Mouse (Mus musculus): ENCODE results near the gene Prkaa1. TPM values are rescaled to one million over a fixed set of nuclear protein-coding genes. Genes with fewer than 3 reads are reported as not detected.
"Not testable (repeated sequence)": the region's sequence is repeated elsewhere in the genome, so short reads cannot be mapped to it uniquely, and the experiment has no call there.

Gene Prkaa1
- polyA plus RNA-seq, 1 experiment from 2014 or later, result 26.0 TPM

GRCm38 (mm10) chr15:5126456-5126855, 17.2 kb upstream of the Prkaa1 start:
- DNase-seq (ENCODE audit: low spot score) (no peak), ATAC-seq (replicated peaks; ENCODE audit: low FRiP score, low TSS enrichment, low read depth) (no peak)
- H3K27ac ChIP-seq (ENCODE audit: low read depth), result no peak overlapping the region
- no peaks in the 10 kb centered on the region for H3K9me3 ChIP-seq (ENCODE audit: control insufficient read depth, low read length)
- no peak overlapping the region for H3K9ac ChIP-seq (ENCODE audit: low read length)
- peaks cover 26% of the 10 kb centered on the region for H3K36me3 ChIP-seq (ENCODE audit: control insufficient read depth, insufficient read depth, low read length)
- no peak overlapping the region for H3K4me2 ChIP-seq (ENCODE audit: low read length)
- H3K4me3 ChIP-seq (ENCODE audit: low read depth, low read length), result no peak overlapping the region
- WGBS, result 73% methylated on average over 4 of the region's 4 CpGs
- no peaks in the 10 kb centered on the region for H3K4me1 ChIP-seq (replicated peaks; ENCODE audit: control insufficient read depth, insufficient read depth, low read length)
- no peaks in the 10 kb centered on the region for H3K27me3 ChIP-seq (replicated peaks; ENCODE audit: control insufficient read depth, insufficient read depth, low read length)

GRCm38 (mm10) chr15:5127487-5127886, 16.2 kb upstream of the Prkaa1 start:
- H3K36me3 ChIP-seq (ENCODE audit: control insufficient read depth, insufficient read depth, low read length), result peaks cover 18% of the 10 kb centered on the region
- no peaks in the 10 kb centered on the region for H3K4me1 ChIP-seq (replicated peaks; ENCODE audit: control insufficient read depth, insufficient read depth, low read length)
- no peak overlapping the region for H3K9ac ChIP-seq (ENCODE audit: low read length)
- DNase-seq (ENCODE audit: low spot score) (no peak), ATAC-seq (replicated peaks; ENCODE audit: low FRiP score, low TSS enrichment, low read depth) (no peak)
- H3K9me3 ChIP-seq (ENCODE audit: control insufficient read depth, low read length), result no peaks in the 10 kb centered on the region
- H3K27ac ChIP-seq (ENCODE audit: low read depth), result no peak overlapping the region
- H3K4me2 ChIP-seq (ENCODE audit: low read length), result no peak overlapping the region
- H3K27me3 ChIP-seq (replicated peaks; ENCODE audit: control insufficient read depth, insufficient read depth, low read length), result no peaks in the 10 kb centered on the region
- 86% methylated on average over 2 of the region's 2 CpGs for WGBS
- H3K4me3 ChIP-seq (ENCODE audit: low read depth, low read length), result no peak overlapping the region

GRCm38 (mm10) chr15:5128176-5128940, 15.3 kb upstream of the Prkaa1 start:
- DNase-seq (ENCODE audit: low spot score), result no peak

GRCm38 (mm10) chr15:5129111-5129805, 14.4 kb upstream of the Prkaa1 start:
- 87% methylated on average over 12 of the region's 12 CpGs for WGBS

More at GRCm38 (mm10) chr15:5128176-5128940, 15.3 kb upstream of the Prkaa1 start:
- WGBS, result 59% methylated on average over 5 of the region's 5 CpGs
- Histone ChIP-seq H3K9ac (ENCODE audit: low read length) (no peak overlapping the region), H3K36me3 (ENCODE audit: control insufficient read depth, insufficient read depth, low read length) (peaks cover 9% of the 10 kb centered on the region), H3K27me3 (replicated peaks; ENCODE audit: control insufficient read depth, insufficient read depth, low read length) (no peaks in the 10 kb centered on the region), H3K4me2 (ENCODE audit: low read length) (no peak overlapping the region), H3K4me3 (ENCODE audit: low read depth, low read length) (no peak overlapping the region), H3K27ac (ENCODE audit: low read depth) (no peak overlapping the region), H3K4me1 (replicated peaks; ENCODE audit: control insufficient read depth, insufficient read depth, low read length) (no peaks in the 10 kb centered on the region), H3K9me3 (ENCODE audit: control insufficient read depth, low read length) (no peaks in the 10 kb centered on the region)
- ATAC-seq (replicated peaks; ENCODE audit: low FRiP score, low TSS enrichment, low read depth), result no peak

GRCm38 (mm10) chr15:5130887-5131668, 12.6 kb upstream of the Prkaa1 start:
- H3K27ac ChIP-seq (ENCODE audit: low read depth); H3K9me3 ChIP-seq (ENCODE audit: control insufficient read depth, low read length); ATAC-seq (replicated peaks; ENCODE audit: low FRiP score, low TSS enrichment, low read depth); H3K4me1 ChIP-seq (replicated peaks; ENCODE audit: control insufficient read depth, insufficient read depth, low read length); H3K4me3 ChIP-seq (ENCODE audit: low read depth, low read length); H3K9ac ChIP-seq (ENCODE audit: low read length); H3K4me2 ChIP-seq (ENCODE audit: low read length); H3K36me3 ChIP-seq (ENCODE audit: control insufficient read depth, insufficient read depth, low read length); DNase-seq (ENCODE audit: low spot score); H3K27me3 ChIP-seq (replicated peaks; ENCODE audit: control insufficient read depth, insufficient read depth, low read length): not testable (repeated sequence)
- 84% methylated on average over 14 of the region's 14 CpGs for WGBS

More at GRCm38 (mm10) chr15:5129111-5129805, 14.4 kb upstream of the Prkaa1 start:
- Histone ChIP-seq H3K4me1 (replicated peaks; ENCODE audit: control insufficient read depth, insufficient read depth, low read length) (no peaks in the 10 kb centered on the region), H3K36me3 (ENCODE audit: control insufficient read depth, insufficient read depth, low read length) (peaks cover 6% of the 10 kb centered on the region), H3K4me2 (ENCODE audit: low read length) (no peak overlapping the region), H3K27ac (ENCODE audit: low read depth) (no peak overlapping the region), H3K9me3 (ENCODE audit: control insufficient read depth, low read length) (no peaks in the 10 kb centered on the region), H3K27me3 (replicated peaks; ENCODE audit: control insufficient read depth, insufficient read depth, low read length) (no peaks in the 10 kb centered on the region), H3K4me3 (ENCODE audit: low read depth, low read length) (no peak overlapping the region), H3K9ac (ENCODE audit: low read length) (no peak overlapping the region)
- DNase-seq (ENCODE audit: low spot score) (no peak), ATAC-seq (replicated peaks; ENCODE audit: low FRiP score, low TSS enrichment, low read depth) (no peak)

- Histone ChIP-seq H3K4me2 (ENCODE audit: low read length) (no peak overlapping the region), H3K36me3 (ENCODE audit: control insufficient read depth, insufficient read depth, low read length) (no peaks in the 10 kb centered on the region), H3K4me3 (ENCODE audit: low read depth, low read length) (no peak overlapping the region), H3K27me3 (replicated peaks; ENCODE audit: control insufficient read depth, insufficient read depth, low read length) (no peaks in the 10 kb centered on the region), H3K27ac (ENCODE audit: low read depth) (no peak overlapping the region), H3K9me3 (ENCODE audit: control insufficient read depth, low read length) (no peaks in the 10 kb centered on the region), H3K4me1 (replicated peaks; ENCODE audit: control insufficient read depth, insufficient read depth, low read length) (no peaks in the 10 kb centered on the region), H3K9ac (ENCODE audit: low read length) (no peak overlapping the region)
- DNase-seq (ENCODE audit: low spot score), result no peak
- ATAC-seq (replicated peaks; ENCODE audit: low FRiP score, low TSS enrichment, low read depth), result no peak
- WGBS, result 74% methylated on average over 3 of the region's 3 CpGs
Observed at GRCm38 (mm10) chr15:5133301-5133700, 10.4 kb upstream of the Prkaa1 start.

- H3K9me3 ChIP-seq (ENCODE audit: control insufficient read depth, low read length), result no peaks in the 10 kb centered on the region
- DNase-seq (ENCODE audit: low spot score) (no peak), ATAC-seq (replicated peaks; ENCODE audit: low FRiP score, low TSS enrichment, low read depth) (no peak)
- no peak overlapping the region for H3K27ac ChIP-seq (ENCODE audit: low read depth)
- H3K4me3 ChIP-seq (ENCODE audit: low read depth, low read length), result no peak overlapping the region
- H3K36me3 ChIP-seq (ENCODE audit: control insufficient read depth, insufficient read depth, low read length), result no peaks in the 10 kb centered on the region
- H3K4me1 ChIP-seq (replicated peaks; ENCODE audit: control insufficient read depth, insufficient read depth, low read length), result no peaks in the 10 kb centered on the region
- no peak overlapping the region for H3K9ac ChIP-seq (ENCODE audit: low read length)
- H3K27me3 ChIP-seq (replicated peaks; ENCODE audit: control insufficient read depth, insufficient read depth, low read length), result no peaks in the 10 kb centered on the region
- 63% methylated on average over 3 of the region's 3 CpGs for WGBS
- H3K4me2 ChIP-seq (ENCODE audit: low read length), result no peak overlapping the region
Observed at GRCm38 (mm10) chr15:5134179-5134578, 9.5 kb upstream of the Prkaa1 start.

- Histone ChIP-seq H3K27ac (ENCODE audit: low read depth) (no peak overlapping the region), H3K4me1 (replicated peaks; ENCODE audit: control insufficient read depth, insufficient read depth, low read length) (no peaks in the 10 kb centered on the region), H3K9ac (ENCODE audit: low read length) (no peak overlapping the region), H3K27me3 (replicated peaks; ENCODE audit: control insufficient read depth, insufficient read depth, low read length) (no peaks in the 10 kb centered on the region), H3K4me3 (ENCODE audit: low read depth, low read length) (no peak overlapping the region), H3K4me2 (ENCODE audit: low read length) (no peak overlapping the region), H3K36me3 (ENCODE audit: control insufficient read depth, insufficient read depth, low read length) (no peaks in the 10 kb centered on the region), H3K9me3 (ENCODE audit: control insufficient read depth, low read length) (no peaks in the 10 kb centered on the region)
- DNase-seq (ENCODE audit: low spot score) (no peak), ATAC-seq (replicated peaks; ENCODE audit: low FRiP score, low TSS enrichment, low read depth) (no peak)
- 75% methylated on average over 8 of the region's 8 CpGs for WGBS
Observed at GRCm38 (mm10) chr15:5134945-5135483, 8.6 kb upstream of the Prkaa1 start.

Measured in intestine, embryonic 14.5 days (tissue).